Mouse (Mus musculus): Measurements from ENCODE around the gene Fbxo21. TPM values are rescaled to one million over a fixed set of nuclear protein-coding genes. Genes with fewer than 3 reads are reported as not detected.

Fbxo21 gene
- polyA plus RNA-seq, 1 experiment from 2014 or later: 49.1 TPM

- ATAC-seq (no peak), DNase-seq (ENCODE audit: low read depth, low spot score) (no peak)
- TF ChIP-seq CTCF (IDR thresholded peaks at IDR 0.05): no peak
- H3K27me3 ChIP-seq: peaks cover 17% of the 10 kb centered on the region
- ChIA-PET CTCF (no interaction called here), POLR2A (no interaction called here)
- in situ Hi-C loops (cut with MboI; ENCODE audit: low pct_unique_long_range_greater_than_20kb): no loop called here
These were observed 52.5 kb downstream of the Fbxo21 start for GRCm38 (mm10) chr5:118029035-118029408.

GRCm38 (mm10) chr5:118029420-118029819 lies 52.9 kb downstream of the Fbxo21 start:
- in situ Hi-C loops (cut with MboI; ENCODE audit: low pct_unique_long_range_greater_than_20kb): no loop called here

GRCm38 (mm10) chr5:118030022-118030675 lies 53.6 kb downstream of the Fbxo21 start:
- ChIA-PET POLR2A (no interaction called here), CTCF (no interaction called here)
- in situ Hi-C loops (cut with MboI; ENCODE audit: low pct_unique_long_range_greater_than_20kb): no loop called here
- H3K27me3 ChIP-seq: peaks cover 17% of the 10 kb centered on the region
- no peak for TF ChIP-seq CTCF (IDR thresholded peaks at IDR 0.05)
- ATAC-seq: no peak
- DNase-seq (ENCODE audit: low read depth, low spot score): no peak

More at GRCm38 (mm10) chr5:118029420-118029819, 52.9 kb downstream of the Fbxo21 start:
- DNase-seq (ENCODE audit: low read depth, low spot score) (no peak), ATAC-seq (peak; percentile 29)
- ChIA-PET POLR2A (no interaction called here), CTCF (no interaction called here)
- H3K27me3 ChIP-seq: peaks cover 17% of the 10 kb centered on the region
- TF ChIP-seq CTCF (IDR thresholded peaks at IDR 0.05): no peak

GRCm38 (mm10) chr5:118031059-118031458 lies 54.5 kb downstream of the Fbxo21 start:
- ChIA-PET CTCF (interaction anchor here (1.0 kb wide), 1 partner anchor 36 kb away, joined by 3 read pairs; no protein-coding TSS in a partner anchor), POLR2A (interaction anchor here (0.5 kb wide), 1 partner anchor 11 kb away, joined by 3 read pairs; no protein-coding TSS in a partner anchor)
- TF ChIP-seq CTCF (IDR thresholded peaks at IDR 0.05): no peak
- in situ Hi-C loops (cut with MboI; ENCODE audit: low pct_unique_long_range_greater_than_20kb): no loop called here
- H3K27me3 ChIP-seq: peaks cover 17% of the 10 kb centered on the region
- ATAC-seq (no peak), DNase-seq (ENCODE audit: low read depth, low spot score) (no peak)

- peaks cover 17% of the 10 kb centered on the region for H3K27me3 ChIP-seq
- in situ Hi-C loops (cut with MboI; ENCODE audit: low pct_unique_long_range_greater_than_20kb): no loop called here
- ATAC-seq: no peak
- DNase-seq (ENCODE audit: low read depth, low spot score): no peak
- no peak for TF ChIP-seq CTCF (IDR thresholded peaks at IDR 0.05)
- ChIA-PET POLR2A (no interaction called here), CTCF (interaction anchor here (1.0 kb wide), 1 partner anchor 35 kb away, joined by 3 read pairs; no protein-coding TSS in a partner anchor)
These were observed 55.0 kb downstream of the Fbxo21 start for GRCm38 (mm10) chr5:118031508-118031907.

GRCm38 (mm10) chr5:118033328-118033727 lies 56.8 kb downstream of the Fbxo21 start:
- DNase-seq (ENCODE audit: low read depth, low spot score) (no peak), ATAC-seq (no peak)
- in situ Hi-C loops (cut with MboI; ENCODE audit: low pct_unique_long_range_greater_than_20kb): no loop called here
- TF ChIP-seq CTCF (IDR thresholded peaks at IDR 0.05): no peak
- peaks cover 5% of the 10 kb centered on the region for H3K27me3 ChIP-seq
- POLR2A ChIA-PET: no interaction called here
- CTCF ChIA-PET: no interaction called here

- TF ChIP-seq CTCF (IDR thresholded peaks at IDR 0.05): no peak
- DNase-seq (ENCODE audit: low read depth, low spot score) (no peak), ATAC-seq (no peak)
- POLR2A ChIA-PET: no interaction called here
- CTCF ChIA-PET: no interaction called here
- peaks cover 2% of the 10 kb centered on the region for H3K27me3 ChIP-seq
- in situ Hi-C loops (cut with MboI; ENCODE audit: low pct_unique_long_range_greater_than_20kb): no loop called here
These were observed 57.2 kb downstream of the Fbxo21 start for GRCm38 (mm10) chr5:118033740-118034139.

- POLR2A ChIA-PET: no interaction called here
- ATAC-seq (no peak), DNase-seq (ENCODE audit: low read depth, low spot score) (no peak)
- CTCF ChIA-PET: no interaction called here
- no peak for TF ChIP-seq CTCF (IDR thresholded peaks at IDR 0.05)
- in situ Hi-C loops (cut with MboI; ENCODE audit: low pct_unique_long_range_greater_than_20kb): no loop called here
- H3K27me3 ChIP-seq: no peaks in the 10 kb centered on the region
These were observed 58.1 kb downstream of the Fbxo21 start for GRCm38 (mm10) chr5:118034632-118035031.

- ChIA-PET POLR2A (interaction anchor here (1.1 kb wide), 1 partner anchor 8 kb away, joined by 4 read pairs; the partner anchor contains the start of gene Tesc), CTCF (interaction anchor here (1.6 kb wide), 1 partner anchor 34 kb away, joined by 9 read pairs; no protein-coding TSS in a partner anchor)
- ATAC-seq (no peak), DNase-seq (ENCODE audit: low read depth, low spot score) (no peak)
- in situ Hi-C loops (cut with MboI; ENCODE audit: low pct_unique_long_range_greater_than_20kb): no loop called here
- H3K27me3 ChIP-seq: no peaks in the 10 kb centered on the region
- no peak for TF ChIP-seq CTCF (IDR thresholded peaks at IDR 0.05)
These were observed 59.3 kb downstream of the Fbxo21 start for GRCm38 (mm10) chr5:118035786-118036185.

GRCm38 (mm10) chr5:118036888-118037797 lies 60.6 kb downstream of the Fbxo21 start:
- ChIA-PET CTCF (interaction anchor here (1.0 to 1.8 kb wide), 6 partner anchors 12 to 32 kb away, joined by 3 to 9 read pairs (median 3); no protein-coding TSS in a partner anchor), POLR2A (interaction anchor here (0.6 to 1.1 kb wide), 2 partner anchors 9 to 11 kb away, joined by 3 to 4 read pairs; partner anchors contain the start of gene Tesc)
- H3K27me3 ChIP-seq: no peaks in the 10 kb centered on the region
- no peak for DNase-seq (ENCODE audit: low read depth, low spot score)
- no peak for TF ChIP-seq CTCF (IDR thresholded peaks at IDR 0.05)
- ATAC-seq: peak; percentile 19
- in situ Hi-C loops (cut with MboI; ENCODE audit: low pct_unique_long_range_greater_than_20kb): no loop called here

All from Patski (cell line).